Mouse (Mus musculus) cerebellum, postnatal 10 days (tissue): ENCODE data around the gene Ttc33.
"Not testable (repeated sequence)": the region's sequence is repeated elsewhere in the genome, so short reads cannot be mapped to it uniquely, and the experiment has no call there.

ENCODE experiments used
- DNase-seq, 2 experiments: peaks; one replicate each; pipeline ENCODE4 v3.0.0; 2021; ENCODE audit warnings: mixed read lengths in 2 of 2

The Ttc33 gene

GRCm38 (mm10) chr15:5186293-5186675, 959 bp downstream of the Ttc33 start:
- DNase-seq, result no peak

- no peak for DNase-seq
These were observed 1.8 kb downstream of the Ttc33 start for GRCm38 (mm10) chr15:5187116-5187515.

GRCm38 (mm10) chr15:5188029-5188428, 2.7 kb downstream of the Ttc33 start:
- no peak for DNase-seq

GRCm38 (mm10) chr15:5189504-5190093, 4.3 kb downstream of the Ttc33 start:
- DNase-seq, result peak; percentile 29 to 36

DNA sequence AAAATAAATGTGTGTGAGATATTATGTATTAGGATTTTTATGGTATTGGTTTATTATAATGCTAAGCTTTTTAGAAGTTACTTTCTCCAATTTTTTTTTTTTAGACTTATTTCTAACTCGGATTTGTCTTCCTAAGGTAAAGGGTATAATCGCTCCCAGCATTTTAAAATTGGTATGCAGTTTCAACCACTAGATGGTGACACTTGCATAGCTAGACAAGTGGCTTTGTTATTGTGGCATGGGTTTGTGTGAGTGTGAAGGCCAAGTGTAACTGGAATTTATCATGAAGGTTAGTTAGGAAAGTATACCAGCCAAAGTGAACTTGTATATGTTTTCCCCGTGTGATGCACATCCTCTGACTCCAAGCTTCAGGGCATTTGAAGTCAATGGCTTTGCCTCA, 8.5 kb downstream of the Ttc33 start:
- peak; percentile 10 to 18 for DNase-seq

- DNase-seq, result no peak
These were observed 9.1 kb downstream of the Ttc33 start for GRCm38 (mm10) chr15:5194446-5194845.

GRCm38 (mm10) chr15:5194931-5195330, 9.6 kb downstream of the Ttc33 start:
- DNase-seq, result no peak

DNA sequence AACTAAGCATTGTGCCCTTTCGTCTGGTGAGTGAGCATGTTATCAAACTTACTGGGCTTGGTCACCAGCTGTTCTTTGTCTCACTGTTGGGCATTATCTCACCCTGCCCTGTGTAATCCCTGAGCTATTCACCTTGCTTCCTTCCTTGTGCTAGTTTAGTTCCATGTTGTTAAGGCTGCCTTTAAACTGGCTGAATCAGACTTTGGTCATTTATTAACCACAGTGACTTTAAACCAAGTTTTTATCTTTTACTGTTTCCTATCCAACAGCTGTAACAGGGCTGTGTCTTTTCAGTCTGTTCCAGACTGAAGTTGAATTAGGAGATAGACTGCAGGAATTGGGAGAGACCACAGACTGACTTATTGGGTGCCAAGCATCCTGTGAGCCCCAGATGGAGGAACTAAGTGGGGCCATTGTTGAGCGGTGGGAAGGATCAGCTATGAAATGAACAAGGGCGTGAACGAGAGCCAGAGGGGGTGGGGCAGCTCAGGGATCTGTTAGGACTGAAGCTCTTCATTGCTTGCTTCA, 10.7 kb downstream of the Ttc33 start:
- peak in 1 of 2 experiments; percentile 21 for DNase-seq

GRCm38 (mm10) chr15:5196691-5197090, 11.4 kb downstream of the Ttc33 start:
- DNase-seq, result no peak

GRCm38 (mm10) chr15:5205222-5205621, 19.9 kb downstream of the Ttc33 start:
- DNase-seq, result no peak

DNA sequence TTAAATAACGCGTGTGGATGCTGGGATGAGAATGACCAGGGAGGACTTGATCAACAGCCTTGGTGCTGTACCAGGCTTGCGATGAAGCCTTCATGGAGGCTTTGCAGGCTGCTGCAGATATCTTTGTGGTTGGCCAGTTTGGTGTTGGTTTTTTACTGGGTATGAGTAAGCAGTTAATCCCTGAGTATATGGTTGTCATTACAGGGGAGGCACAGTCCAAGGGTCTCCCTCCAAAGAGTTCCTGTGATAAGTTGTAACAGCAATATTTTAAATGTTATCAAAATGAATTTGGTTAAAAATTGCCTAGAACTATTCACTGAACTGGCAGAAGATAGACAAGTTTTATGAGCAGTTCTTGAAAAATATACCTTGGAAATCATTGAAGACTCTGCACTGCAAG, 23.8 kb downstream of the Ttc33 start:
- no peak for DNase-seq

- no peak for DNase-seq
These were observed 35.2 kb downstream of the Ttc33 start for GRCm38 (mm10) chr15:5220491-5220890.

DNA sequence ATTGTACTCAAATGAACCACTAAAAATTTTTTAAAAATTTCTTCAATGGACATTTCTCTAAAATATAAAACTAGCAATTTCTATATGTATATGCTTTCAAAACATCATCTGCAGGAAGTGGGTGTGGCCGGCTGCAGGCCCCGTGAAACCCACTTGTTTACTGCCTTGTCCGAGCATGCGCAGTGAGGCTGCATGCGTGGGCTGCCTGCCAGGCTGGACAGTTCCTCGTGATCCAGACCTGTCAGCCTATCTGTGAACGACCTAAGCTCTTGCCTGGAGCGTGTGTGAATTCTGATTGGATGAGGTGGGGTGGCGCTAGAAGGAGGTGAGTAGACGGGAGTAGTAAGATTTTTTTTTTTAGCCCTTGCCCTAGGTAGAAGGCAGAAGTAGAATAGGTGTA, 45.4 kb downstream of the Ttc33 start:
- DNase-seq, result not testable (repeated sequence)

DNA sequence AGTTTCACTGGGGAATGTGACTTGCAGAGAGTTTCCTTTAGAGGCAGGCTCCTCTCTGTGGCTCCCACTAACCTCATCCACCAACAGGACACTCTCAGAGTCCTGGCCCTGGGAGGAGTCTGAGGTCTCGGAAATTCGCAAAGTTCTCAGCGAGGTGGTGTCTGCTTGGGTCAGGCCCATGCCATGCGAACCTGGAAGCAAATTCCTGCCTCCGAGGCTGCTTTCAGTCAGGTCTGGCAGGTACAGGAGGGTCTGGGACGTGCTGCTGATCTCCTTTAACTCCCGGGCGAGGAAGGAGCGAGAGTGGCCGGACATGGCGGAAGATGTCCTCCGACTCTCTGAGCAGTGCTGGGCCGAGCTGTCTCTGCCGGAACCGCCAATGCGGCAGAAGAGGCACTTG, 49.3 kb downstream of the Ttc33 start:
- no peak for DNase-seq

- DNase-seq, result peak; percentile 53 to 56
These were observed 50.2 kb downstream of the Ttc33 start for GRCm38 (mm10) chr15:5235527-5235926.

DNA sequence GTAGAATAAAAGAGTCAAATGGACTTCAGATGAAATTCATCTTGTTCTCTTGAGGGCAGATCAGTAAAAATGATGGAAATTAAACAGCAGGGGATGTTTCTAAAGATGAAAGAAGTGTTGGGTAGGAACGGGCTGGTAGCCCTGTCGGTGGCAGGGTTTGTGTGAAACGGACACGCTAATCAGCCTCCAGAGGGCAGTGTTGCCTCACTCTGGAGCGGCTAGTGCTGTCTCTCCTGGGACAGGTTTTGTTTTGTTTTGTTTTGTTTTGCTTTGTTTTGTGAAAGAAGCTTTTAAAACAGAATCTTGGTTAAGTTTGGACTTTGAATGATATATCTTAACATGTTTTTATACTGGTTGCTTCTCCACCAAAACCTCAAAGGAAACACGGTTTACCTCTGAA, 51.2 kb downstream of the Ttc33 start:
- DNase-seq, result peak; percentile 88 to 90

- DNase-seq, result peak in 1 of 2 experiments; percentile 10
These were observed 51.8 kb downstream of the Ttc33 start for GRCm38 (mm10) chr15:5237012-5237660.

GRCm38 (mm10) chr15:5238073-5238472, 52.7 kb downstream of the Ttc33 start:
- no peak for DNase-seq

- DNase-seq, result no peak
These were observed 53.2 kb downstream of the Ttc33 start for GRCm38 (mm10) chr15:5238553-5238952.

DNA sequence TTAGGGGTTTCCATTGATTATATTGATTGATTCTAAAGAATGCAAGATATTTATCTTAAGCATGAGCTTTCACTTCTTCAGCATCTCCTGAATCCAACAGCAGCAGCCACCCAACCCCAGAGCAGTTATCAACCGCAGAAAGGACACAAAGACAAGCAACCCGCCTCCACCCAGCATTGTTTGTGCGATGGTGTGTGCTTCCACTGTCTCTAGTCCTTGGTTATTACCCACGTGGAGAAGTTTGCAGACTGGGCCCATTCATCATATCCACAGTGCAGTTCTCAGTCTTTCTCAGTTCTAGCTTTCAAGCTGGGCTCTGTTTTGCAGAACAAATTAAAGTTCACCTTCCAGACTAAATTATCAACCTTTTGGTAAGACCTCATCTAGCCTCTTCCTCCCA, 54.0 kb downstream of the Ttc33 start:
- DNase-seq, result no peak

GRCm38 (mm10) chr15:5239901-5240300, 54.6 kb downstream of the Ttc33 start:
- no peak for DNase-seq

GRCm38 (mm10) chr15:5240360-5240759, 55.0 kb downstream of the Ttc33 start:
- DNase-seq, result no peak

GRCm38 (mm10) chr15:5241304-5242201, 56.2 kb downstream of the Ttc33 start:
- DNase-seq, result peak; percentile 51 to 54
